Mouse (Mus musculus) liver, embryonic 14.5 days (tissue): Measurements from ENCODE around the gene Smyd3.

Source experiments
- CTCF ChIP-seq: IDR thresholded peaks from 2 replicates; pipeline ENCODE4 v1.5.1; 2016; ENCODE audit warnings: antibody characterized with exemption, low read depth, control low read depth
- EP300 ChIP-seq: IDR thresholded peaks from 2 replicates; pipeline ENCODE4 v1.6.1; 2016; ENCODE audit warnings: antibody characterized with exemption, low read depth

DNA sequence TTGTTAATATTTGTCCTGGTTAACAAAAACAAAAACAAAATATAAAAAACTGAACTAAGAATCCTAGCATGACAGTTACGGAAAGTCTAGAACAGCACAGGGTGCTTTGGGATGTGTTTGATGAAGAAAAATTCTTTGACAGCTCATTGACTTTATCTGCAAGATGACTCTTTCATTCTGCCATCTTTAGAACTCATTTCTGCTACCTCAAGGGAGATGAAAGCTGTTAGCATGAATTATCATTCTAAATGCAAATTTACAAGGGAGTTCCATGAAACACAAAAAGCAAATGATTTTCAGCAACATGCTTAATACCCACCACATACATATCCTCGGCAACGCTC is 190.9 kb downstream of the Smyd3 start:
- TF ChIP-seq CTCF (no peak), EP300 (no peak)
